Mouse (Mus musculus) CH12.LX (cell line): ENCODE measurements around the gene Mdm4.

Source experiments
- BHLHE40 ChIP-seq: IDR thresholded peaks from 2 replicates; pipeline ENCODE4 v1.6.1; 2011; ENCODE audit warnings: mild to moderate bottlenecking, low read depth, low read length, improper control_type of control experiment
- CTCF ChIP-seq, 2 experiments: IDR thresholded peaks in 1 of 2; conservative IDR thresholded peaks in 1 of 2; 2 replicates each; pipeline ENCODE4 v1.5.1; 2011 to 2012; ENCODE audit warnings: low read depth in 2 of 2, low read length in 2 of 2, improper control_type of control experiment in 1 of 2, inconsistent platforms in 1 of 2, mild to moderate bottlenecking in 1 of 2, moderate library complexity in 1 of 2
- E2F4 ChIP-seq: IDR thresholded peaks from 2 replicates; pipeline ENCODE4 v1.6.1; 2011; ENCODE audit warnings: low read depth, low read length, improper control_type of control experiment; ENCODE audit not compliant: insufficient replicate concordance
- TCF12 ChIP-seq: IDR thresholded peaks from 2 replicates; pipeline ENCODE4 v1.6.1; 2014; ENCODE audit warnings: low read depth, mild to moderate bottlenecking, inconsistent platforms, low read length, improper control_type of control experiment

DNA sequence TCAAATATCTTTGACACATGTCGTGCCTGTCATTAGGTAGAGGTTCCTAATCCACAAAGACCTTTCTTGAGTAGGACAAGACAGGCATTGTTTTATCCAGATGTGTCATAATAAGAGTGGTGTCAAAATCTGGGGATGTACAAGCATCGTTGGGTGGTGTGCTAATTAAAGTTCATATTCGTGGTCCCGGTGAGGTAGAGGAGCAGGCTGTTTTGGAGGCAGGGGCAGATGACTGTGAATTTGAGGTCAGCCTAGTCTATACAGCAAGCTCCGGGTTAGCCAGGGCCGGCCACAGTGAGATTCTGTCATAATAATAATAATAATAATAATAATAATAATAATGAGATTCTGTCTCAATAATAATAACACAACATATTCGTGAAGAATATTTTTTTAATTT lies 5.9 kb downstream of the Mdm4 start:
- no peak for TF ChIP-seq TCF12
- no peak for TF ChIP-seq BHLHE40
- no peak for TF ChIP-seq CTCF (conservative IDR thresholded peaks at IDR 0.05 in 1 of 2, IDR thresholded peaks at IDR 0.05 in 1 of 2; ENCODE audit: low read depth in 2 of 2, low read length in 2 of 2)
- no peak for TF ChIP-seq E2F4
